Mouse (Mus musculus): ENCODE data around the gene Six3. TPM values are rescaled to one million over a fixed set of nuclear protein-coding genes. Genes with fewer than 3 reads are reported as not detected.

The Six3 gene
- polyA plus RNA-seq, 1 experiment: 0.74 TPM

Other genes with a start within 250 kb of the Six3 start
- gene Six2, start 74.7 kb downstream of the Six3 start, polyA plus RNA-seq (2012; rRNA removed): 0.68 and 0.69 TPM in 2 replicates

All from frontal cortex, adult 2 months (tissue).